Mouse (Mus musculus): ENCODE results near the gene Olfr1297. TPM values are rescaled to one million over a fixed set of nuclear protein-coding genes. Genes with fewer than 3 reads are reported as not detected.

Olfr1297 gene
- not detected for polyA plus RNA-seq (2021)

DNA sequence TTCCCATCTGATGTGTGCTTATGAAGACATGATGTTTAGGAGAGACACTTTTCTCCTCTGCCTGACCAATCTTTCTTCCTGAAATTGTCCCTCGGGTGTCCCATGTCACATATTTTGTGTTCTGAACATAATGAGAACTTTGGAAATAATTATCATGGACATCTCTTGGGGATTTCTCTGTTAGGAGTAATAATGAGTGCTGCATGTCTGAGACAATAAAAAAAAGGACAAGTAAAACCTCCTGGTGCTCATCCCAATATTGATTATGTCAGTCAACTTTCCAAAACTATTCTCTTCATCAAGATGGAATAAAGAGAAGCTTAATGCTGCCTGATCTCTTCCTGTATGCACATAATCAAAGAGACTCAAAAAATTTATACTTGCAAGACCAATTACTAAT lies at the start of gene Olfr1297:
Gene Olfr1297 (minus strand): TSS at position 101 of the 400 bp plus-strand sequence.
- no peak for ATAC-seq
- CTCF ChIA-PET = no interaction called here
- in situ Hi-C loops (cut with MboI; ENCODE audit: low pct_unique_long_range_greater_than_20kb) = no loop called here

DNA sequence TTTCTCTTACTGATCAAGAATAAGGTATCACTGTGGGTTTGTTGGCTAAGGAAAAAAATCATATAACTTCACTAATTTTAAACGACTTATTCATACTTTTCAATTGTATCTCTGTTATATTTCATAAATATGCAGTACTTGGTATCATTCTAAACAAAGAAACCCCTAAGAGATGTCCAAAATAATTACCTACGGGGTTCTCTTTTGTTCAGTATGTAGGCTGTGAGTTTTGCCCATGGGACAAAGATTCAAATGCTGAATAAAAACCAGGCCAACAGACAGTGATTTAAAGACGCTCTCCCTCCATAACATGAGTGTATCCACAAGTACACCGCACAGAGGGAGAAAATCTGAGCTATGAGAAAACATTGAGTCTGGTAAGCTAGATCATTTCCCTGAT lies 34.8 kb upstream of the Olfr1297 start, which contains the start of gene Olfr1299:
Gene Olfr1299 (plus strand): TSS at position 301 of the 400 bp plus-strand sequence.
- DNase-seq (ENCODE audit: low read depth, low spot score) (no peak), ATAC-seq (no peak)
- H3K27me3 ChIP-seq = no peaks in the 10 kb centered on the region
- CTCF ChIA-PET = no interaction called here
- no peak for TF ChIP-seq CTCF (IDR thresholded peaks at IDR 0.05)
- POLR2A ChIA-PET = no interaction called here
- in situ Hi-C loops (cut with MboI; ENCODE audit: low pct_unique_long_range_greater_than_20kb) = no loop called here

More for the DNA sequence above, at the start of gene Olfr1297:
- TF ChIP-seq CTCF (IDR thresholded peaks at IDR 0.05) = no peak
- no peak for DNase-seq (ENCODE audit: low read depth, low spot score)
- POLR2A ChIA-PET = no interaction called here
- no peaks in the 10 kb centered on the region for H3K27me3 ChIP-seq

DNA sequence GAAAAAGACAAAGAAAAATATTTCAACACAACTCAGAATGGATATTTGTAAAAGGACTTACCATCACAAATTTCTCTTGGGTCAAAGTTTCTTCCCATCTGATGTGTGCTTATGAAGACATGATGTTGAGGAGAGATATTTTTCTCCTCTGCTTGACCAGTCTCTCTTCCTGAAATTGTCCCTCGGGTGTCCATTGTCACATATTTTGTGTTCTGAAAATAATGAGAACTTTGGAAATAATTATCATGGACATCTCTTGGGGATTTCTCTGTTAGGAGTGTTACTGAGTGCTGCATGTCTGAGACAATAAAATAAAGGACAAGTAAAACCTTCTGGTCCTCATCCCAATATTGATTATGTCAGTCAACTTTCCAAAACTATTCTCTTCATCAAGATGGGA lies 22.8 kb upstream of the Olfr1297 start, which contains the start of gene Olfr1298:
Gene Olfr1298 (minus strand): TSS at position 101 of the 400 bp plus-strand sequence.
- CTCF ChIA-PET = no interaction called here
- in situ Hi-C loops (cut with MboI; ENCODE audit: low pct_unique_long_range_greater_than_20kb) = no loop called here
- DNase-seq (ENCODE audit: low read depth, low spot score) = no peak
- no peak for ATAC-seq
- TF ChIP-seq CTCF (IDR thresholded peaks at IDR 0.05) = no peak
- H3K27me3 ChIP-seq = no peaks in the 10 kb centered on the region
- POLR2A ChIA-PET = no interaction called here

GRCm38 (mm10) chr2:111569581-111569980 lies 56.7 kb downstream of the Olfr1297 start, which contains the start of gene Olfr1295:
TSS of gene Olfr1295 (minus strand) at chr2:111569681.
- TF ChIP-seq CTCF (IDR thresholded peaks at IDR 0.05) = no peak
- no peak for DNase-seq (ENCODE audit: low read depth, low spot score)
- ChIA-PET CTCF (no interaction called here), POLR2A (no interaction called here)
- in situ Hi-C loops (cut with MboI; ENCODE audit: low pct_unique_long_range_greater_than_20kb) = no loop called here
- no peak for ATAC-seq
- no peaks in the 10 kb centered on the region for H3K27me3 ChIP-seq

Other genes with a start within 250 kb of the Olfr1297 start
- not detected for gene Olfr1286, start 203.4 kb downstream of the Olfr1297 start, polyA plus RNA-seq (2021)
- gene Olfr1287, start 177.4 kb downstream of the Olfr1297 start, polyA plus RNA-seq (2021) = not detected
- gene Olfr1288, start 152.4 kb downstream of the Olfr1297 start, polyA plus RNA-seq (2021) = not detected
- not detected for gene Olfr1289, start 145.7 kb downstream of the Olfr1297 start, polyA plus RNA-seq (2021)
- gene Olfr1290, start 132.7 kb downstream of the Olfr1297 start, polyA plus RNA-seq (2021) = not detected
- not detected for gene Olfr1291-ps1, start 129.3 kb downstream of the Olfr1297 start, polyA plus RNA-seq (2021)
- not detected for gene Olfr1293-ps, start 101.3 kb downstream of the Olfr1297 start, polyA plus RNA-seq (2021)
- not detected for gene Olfr1294, start 86.2 kb downstream of the Olfr1297 start, polyA plus RNA-seq (2021)
- not detected for gene Olfr1295, start 56.8 kb downstream of the Olfr1297 start, polyA plus RNA-seq (2021)
- not detected for gene Olfr1298, start 22.7 kb upstream of the Olfr1297 start, polyA plus RNA-seq (2021)
- not detected for gene Olfr1299, start 34.9 kb upstream of the Olfr1297 start, polyA plus RNA-seq (2021)
- gene Olfr1301, start 124.5 kb upstream of the Olfr1297 start, polyA plus RNA-seq (2021) = not detected
- gene Olfr1302, start 150.9 kb upstream of the Olfr1297 start, polyA plus RNA-seq (2021) = not detected
- gene Olfr1303, start 193.8 kb upstream of the Olfr1297 start, polyA plus RNA-seq (2021) = not detected

Measured in Patski (cell line).